Mouse (Mus musculus): ENCODE results near the gene Ppfia1.

The Ppfia1 gene

GRCm38 (mm10) chr7:144553237-144554122 lies at the start of gene Ppfia1:
Gene Ppfia1 (minus strand): TSS chr7:144553729.
- DNase-seq: peak; percentile 98

GRCm38 (mm10) chr7:144600333-144600900 lies 46.9 kb upstream of the Ppfia1 start:
- no peak for DNase-seq

GRCm38 (mm10) chr7:144589508-144589907 lies 36.0 kb upstream of the Ppfia1 start:
- no peak for DNase-seq

GRCm38 (mm10) chr7:144587291-144587690 lies 33.8 kb upstream of the Ppfia1 start:
- peak; percentile 59 for DNase-seq

GRCm38 (mm10) chr7:144585648-144586047 lies 32.1 kb upstream of the Ppfia1 start:
- peak; percentile 32 for DNase-seq

- no peak for DNase-seq
These were observed 30.1 kb upstream of the Ppfia1 start for GRCm38 (mm10) chr7:144583619-144584018.

DNA sequence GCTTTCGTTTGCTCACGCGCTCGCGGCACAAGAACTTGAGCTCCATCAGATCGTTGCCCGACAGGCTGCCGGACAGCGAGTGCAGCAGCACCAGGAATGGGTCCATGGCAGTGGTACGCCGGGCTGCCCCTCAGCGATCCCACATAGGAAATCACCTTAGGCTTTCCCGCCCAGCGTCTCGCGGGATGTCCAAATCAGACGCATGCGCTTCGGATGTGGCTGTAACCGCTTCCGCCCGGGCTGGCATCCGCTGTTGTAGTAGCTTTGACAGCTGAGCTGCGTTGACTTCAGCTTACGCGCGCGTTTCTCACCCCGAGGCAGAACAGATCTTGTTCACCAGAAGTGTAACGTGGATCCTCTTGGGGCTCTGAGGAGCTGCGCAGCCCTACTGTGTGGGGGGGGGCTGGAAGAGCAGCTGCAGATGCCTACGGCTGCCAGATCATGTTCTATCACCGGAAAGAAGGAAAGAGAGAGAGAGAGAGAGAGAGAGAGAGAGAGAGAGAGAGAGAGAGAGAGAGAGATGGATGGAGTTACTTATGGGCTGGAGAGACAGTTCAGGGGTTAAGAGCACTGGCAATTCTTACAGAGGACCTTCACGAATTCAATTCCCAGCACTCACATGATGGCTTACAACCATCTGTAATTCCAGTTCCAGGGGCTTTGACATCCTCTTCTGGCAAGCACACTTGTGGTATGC lies 28.9 kb upstream of the Ppfia1 start, which contains the start of gene Fadd:
TSS of gene Fadd (minus strand) at position 180 of the 697 bp plus-strand sequence.
- DNase-seq: peak; percentile 89

DNA sequence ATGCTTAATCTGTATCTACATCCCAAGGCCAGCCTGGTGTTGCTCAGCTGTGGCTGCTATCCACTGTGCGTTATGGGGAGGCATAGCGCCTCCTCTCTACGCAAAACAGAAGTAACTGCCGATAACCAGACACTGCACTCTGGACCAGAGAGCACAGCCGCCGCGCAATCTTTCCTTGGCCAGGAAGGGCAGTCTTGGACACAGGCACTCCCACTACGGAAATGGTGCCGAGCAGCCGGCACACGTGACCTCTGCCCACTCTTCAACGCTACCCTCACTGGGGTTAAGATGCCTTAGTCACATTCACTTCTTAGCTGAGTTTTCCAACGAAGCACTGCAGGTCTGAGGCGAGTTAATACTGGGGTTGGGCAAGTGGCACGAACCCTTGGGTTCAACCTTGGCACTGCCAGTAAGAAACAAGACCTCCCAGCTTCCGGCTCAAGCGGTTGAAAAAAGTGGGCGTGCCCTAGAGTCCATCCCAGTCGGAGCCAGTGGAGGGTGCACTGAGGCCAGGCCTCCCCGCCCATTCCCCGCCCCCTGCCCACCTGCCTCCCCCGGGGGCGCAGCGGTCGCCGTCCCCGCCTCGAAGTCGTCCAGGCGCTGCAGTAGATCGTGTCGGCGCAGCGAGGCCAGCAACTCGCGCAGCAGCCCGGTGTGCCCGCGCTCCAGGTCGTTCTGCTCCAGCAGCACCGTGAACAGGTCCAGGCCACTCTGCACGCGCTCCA lies 28.2 kb upstream of the Ppfia1 start:
- peak; percentile 58 for DNase-seq

GRCm38 (mm10) chr7:144577876-144578275 lies 24.3 kb upstream of the Ppfia1 start:
- DNase-seq: no peak

DNA sequence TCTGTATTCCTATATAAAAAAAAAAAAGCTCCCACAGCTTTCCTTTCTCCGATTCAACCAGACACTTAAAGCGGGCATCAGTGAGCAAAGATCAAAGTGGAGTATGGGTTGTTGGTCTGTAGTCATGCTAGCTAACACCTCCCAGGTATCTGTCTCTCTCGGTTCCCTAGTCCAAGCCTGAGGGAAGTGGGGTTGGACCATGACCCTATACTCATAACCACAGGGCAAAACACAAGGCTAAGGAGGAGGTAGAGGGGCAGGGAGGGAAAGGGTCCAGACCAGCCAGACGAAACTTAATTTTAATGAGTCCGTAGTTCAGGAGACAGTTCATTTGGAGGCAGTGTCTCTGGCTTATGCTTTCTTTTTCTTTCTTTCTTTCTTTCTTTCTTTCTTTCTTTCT lies 18.7 kb upstream of the Ppfia1 start:
- DNase-seq: no peak

- DNase-seq: no peak
These were observed 18.1 kb upstream of the Ppfia1 start for GRCm38 (mm10) chr7:144571598-144571997.

DNA sequence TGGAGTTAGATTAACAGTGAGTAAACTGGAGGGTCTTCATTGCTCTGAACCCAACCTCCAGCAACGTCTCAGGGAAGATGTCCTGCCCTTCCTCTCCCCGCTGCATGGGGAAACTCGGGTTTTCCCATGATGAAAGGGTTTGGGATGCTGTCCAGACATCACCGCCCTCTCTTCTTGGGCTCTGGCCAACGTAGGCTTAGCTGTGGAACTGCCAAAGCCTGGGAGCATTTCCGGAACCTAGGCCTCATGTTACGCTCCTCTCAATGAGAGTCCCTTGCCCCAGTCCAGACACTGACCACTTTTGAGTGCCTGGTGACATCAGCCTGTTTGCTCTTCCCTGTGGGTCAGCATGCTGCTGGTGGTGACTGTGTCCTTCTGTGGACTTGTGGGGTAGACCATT lies 15.9 kb upstream of the Ppfia1 start:
- no peak for DNase-seq

- DNase-seq: no peak
These were observed 14.6 kb upstream of the Ppfia1 start for GRCm38 (mm10) chr7:144568091-144568490.

- no peak for DNase-seq
These were observed 13.6 kb upstream of the Ppfia1 start for GRCm38 (mm10) chr7:144566921-144567682.

- DNase-seq: no peak
These were observed 10.1 kb upstream of the Ppfia1 start for GRCm38 (mm10) chr7:144563456-144564155.

DNA sequence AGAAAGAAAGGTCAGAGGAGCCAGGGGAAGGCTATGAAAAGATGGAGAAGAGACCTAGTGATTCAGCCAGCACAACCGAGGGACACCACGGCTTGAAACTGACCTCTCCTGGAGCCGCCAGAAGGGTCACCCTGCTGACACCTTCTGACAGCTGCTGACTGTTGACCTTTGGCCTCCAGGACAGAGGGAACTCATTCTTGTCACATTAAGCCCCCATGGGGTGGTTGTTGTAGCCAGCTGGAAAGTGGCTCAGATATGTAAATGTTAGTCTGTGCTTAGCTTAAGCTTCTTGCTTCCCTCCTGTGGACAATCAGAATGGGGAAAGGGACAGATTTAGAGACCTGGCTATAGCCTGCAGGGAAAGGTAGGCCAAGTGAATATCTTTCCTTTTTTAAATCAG lies 8.5 kb upstream of the Ppfia1 start:
- no peak for DNase-seq

DNA sequence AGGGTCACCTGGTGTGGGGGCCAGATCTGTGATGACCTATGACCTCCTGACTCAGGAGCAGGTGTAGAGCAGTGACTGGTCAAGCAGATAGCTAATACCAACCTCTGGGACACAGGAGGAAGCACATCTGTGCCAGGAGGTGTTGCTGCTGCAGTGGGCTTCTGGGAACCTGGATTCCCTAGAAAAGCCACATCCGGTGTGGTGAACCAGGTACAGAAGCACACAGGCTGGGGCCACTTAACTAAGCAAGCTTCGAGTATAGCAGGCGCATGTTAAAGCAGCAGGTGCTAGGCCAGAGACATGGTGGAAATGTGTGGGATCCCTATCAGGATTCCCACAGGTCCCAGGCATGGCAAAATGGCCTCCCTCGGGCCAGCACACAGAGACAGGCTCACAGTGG lies 7.1 kb upstream of the Ppfia1 start:
- no peak for DNase-seq

DNA sequence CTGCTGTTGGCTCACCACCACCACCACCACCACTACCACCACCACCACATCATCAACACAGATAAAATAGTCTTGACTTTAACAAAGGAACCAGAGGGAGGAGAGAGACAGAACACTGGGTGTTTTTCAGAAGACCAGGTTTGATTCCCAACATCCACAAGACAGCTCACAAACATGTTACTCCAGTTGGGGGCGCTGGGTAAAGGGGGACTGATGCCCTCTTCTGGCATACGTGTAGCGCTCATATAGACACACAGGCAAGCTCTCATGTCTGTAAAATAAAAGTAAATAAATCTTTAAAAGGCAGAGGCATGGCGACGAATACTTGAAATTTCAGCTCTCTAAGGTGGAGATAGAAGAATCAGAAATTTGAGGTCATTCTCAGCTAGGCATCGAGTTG lies 5.0 kb upstream of the Ppfia1 start:
- no peak for DNase-seq

DNA sequence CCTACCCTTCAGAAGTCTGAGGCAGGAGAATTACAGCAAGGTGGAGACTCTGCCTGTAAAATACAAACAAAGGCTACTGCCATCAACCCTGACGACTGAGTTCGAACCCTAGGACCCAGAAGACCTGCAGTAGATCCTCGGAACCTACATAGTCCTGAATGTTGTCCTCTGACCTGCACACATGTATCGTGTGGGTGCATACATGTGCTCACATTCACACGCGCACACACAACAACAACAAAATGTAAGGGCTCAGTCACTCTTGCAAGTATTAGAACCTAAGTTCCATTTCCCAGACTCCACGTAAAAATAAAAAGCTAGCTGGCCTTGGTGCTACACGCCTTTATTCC lies 569 bp upstream of the Ppfia1 start:
- no peak for DNase-seq

GRCm38 (mm10) chr7:144552274-144552673 lies 1.3 kb downstream of the Ppfia1 start:
- DNase-seq: no peak

DNA sequence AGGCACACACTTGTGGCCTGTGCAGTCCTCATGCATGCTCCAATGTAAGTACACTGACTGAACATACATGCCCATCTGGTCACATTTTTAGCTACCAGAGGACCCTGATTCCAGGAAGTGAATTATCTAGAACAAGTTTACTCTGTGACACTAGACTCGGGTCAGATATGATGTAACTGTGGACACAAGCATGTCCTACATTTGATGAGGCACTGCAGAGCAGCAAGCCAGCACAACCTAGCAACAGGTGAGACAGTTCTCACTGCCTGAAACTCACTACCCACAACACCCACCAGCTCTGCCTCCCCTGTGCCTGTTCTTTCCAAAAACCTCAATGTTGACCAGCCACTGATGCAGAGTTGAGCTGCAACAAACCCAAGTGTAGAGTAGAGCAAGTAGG lies 2.7 kb downstream of the Ppfia1 start:
- DNase-seq: no peak

Data from right cerebral cortex, postnatal 25 days (tissue).